Mouse (Mus musculus): ENCODE results near the gene Inafm2.

Gene Inafm2

DNA sequence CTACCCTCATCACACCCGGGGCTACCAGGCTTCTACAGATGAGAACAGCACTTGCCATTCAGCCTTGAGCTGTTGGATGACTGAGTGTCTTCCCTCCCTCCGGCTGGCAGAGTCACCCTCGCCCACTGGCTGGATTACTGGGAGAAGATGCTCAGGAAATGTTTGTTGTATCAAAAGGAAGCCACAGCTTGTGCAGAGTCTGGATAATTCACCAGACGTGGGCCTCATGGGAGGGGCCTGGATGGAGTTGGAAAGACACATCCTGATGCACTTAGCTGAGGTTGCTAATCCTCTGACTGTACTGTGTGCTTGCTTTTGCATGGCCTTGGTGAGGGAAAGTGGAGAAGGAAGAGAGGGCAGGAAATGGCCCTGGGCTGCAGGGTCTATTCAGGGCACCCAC is 10.5 kb downstream of the Inafm2 start:
- in situ Hi-C loops (cut with MboI, MseI) = loop anchor here (5.0 kb wide), 1 partner anchor 119 kb away; no protein-coding TSS in a partner anchor

DNA sequence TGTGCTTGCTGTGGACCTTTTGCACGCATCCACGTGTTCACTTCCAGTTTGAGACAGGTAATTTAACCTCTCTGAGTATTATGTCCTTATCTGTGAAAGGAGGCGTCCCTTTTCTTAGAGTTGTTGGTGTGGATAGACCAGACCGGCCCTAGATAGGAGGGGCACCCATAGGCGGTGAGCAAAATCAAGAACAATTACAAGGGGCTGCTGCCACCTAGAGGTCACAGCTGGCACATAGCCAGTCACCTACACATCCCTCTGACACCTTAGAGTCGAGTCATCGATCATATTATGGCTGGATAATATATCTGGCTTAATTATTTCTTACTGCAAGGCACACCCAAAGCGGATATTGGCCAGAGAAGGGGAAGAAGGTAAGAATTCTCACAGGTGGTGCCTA is 14.3 kb downstream of the Inafm2 start:
- in situ Hi-C loops (cut with MboI, MseI) = loop anchor here (5.0 kb wide), 1 partner anchor 123 kb away; no protein-coding TSS in a partner anchor

DNA sequence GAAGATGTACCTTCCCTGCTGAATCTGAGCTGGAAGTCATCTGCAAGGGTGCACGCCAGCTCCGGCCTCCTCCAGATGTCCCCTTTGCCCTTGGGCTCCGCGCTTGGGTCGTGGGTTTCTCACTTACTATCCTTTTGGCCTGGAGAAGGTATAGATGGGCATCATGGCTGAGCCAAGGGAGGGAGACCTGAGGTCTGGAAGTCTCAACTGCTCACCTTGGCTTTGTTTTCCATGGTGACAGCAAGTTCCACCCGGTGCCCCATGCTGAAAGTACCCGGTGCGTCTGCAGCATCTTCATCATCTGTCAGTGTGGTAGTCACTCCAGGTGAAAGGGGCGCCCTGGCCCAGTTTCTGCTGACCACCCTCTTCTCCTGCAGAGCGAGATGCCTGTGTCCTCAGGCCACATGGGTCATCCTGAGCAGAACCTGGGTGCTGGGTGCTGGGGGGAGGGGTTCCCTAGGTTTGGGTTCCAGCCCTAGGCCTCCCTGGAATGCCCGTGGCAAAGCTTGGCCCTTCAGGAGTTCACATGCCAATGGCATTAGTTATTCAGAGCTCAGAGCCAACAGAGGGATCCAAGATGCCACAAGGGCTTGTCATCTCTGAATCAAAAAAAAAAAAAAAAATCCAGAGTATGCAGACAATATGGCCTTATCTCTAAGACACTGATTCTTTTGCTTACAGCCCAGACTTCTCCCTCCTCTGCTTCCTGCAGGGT is 14.9 kb downstream of the Inafm2 start:
- in situ Hi-C loops (cut with MboI, MseI) = no loop called here

DNA sequence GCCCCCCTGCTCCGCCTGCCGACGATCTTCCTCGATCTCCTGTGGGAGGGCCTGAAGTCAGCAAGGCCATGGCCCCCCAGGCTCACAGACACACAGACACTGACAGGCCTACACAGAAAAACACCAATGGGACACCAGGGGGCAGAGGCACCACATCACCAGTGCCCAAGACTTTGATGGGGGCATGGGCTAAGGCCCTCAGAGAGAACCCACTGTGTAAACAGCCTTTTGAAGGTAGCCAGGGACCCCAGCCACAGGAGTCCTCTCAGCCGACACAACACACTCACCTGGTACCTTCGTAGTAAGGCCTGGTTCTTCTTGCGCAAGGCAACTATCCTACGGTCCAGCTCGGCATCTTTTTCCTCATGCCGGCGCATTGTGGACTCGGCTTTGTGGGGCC is 15.8 kb downstream of the Inafm2 start:
- in situ Hi-C loops (cut with MboI, MseI) = no loop called here

DNA sequence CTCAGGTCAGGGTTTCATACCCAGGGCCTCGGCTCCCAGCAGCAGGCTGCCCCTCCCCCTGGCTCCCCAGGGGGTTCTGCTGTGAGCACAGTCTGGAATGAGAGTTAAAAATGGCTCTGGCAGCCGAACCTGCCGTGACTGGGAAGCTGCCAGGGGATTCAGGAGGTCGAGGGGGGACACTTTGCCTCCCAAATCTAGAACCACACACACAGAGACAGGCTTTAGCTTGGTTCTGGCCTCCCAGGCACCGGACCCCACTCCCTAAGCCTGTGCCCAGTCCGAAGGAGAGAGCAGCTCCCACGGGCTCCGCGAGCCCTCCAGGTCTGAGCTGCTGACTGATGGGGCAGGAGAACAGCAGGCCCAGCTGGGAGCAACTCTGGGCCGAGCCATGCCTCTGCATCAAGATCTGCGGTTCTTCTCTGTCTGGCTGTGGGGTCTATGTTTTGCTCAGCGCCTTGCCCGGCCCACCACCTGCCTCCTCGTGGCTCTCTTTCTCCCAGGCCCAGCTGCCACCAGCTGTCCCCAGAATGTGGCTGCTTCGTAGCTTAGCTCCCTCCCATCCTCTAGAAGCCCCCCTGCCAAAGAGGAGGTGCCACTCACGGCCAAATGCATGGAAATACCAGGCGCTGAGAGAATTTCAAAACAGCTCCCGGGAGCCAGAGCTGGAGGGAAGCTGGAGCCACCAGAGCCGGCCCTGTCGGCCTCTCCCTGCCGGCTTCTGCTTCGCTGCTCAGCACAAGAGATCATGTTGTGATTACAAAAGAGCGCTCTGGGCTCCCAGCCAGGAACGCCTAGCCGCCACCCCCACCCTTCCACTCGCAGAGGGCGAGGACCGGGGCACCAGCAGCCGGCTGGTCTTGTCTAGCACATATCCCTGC is 16.6 kb downstream of the Inafm2 start, which contains the start of gene Ccdc9b:
Gene Ccdc9b, minus strand, starts transcription at position 756 of the 878 bp plus-strand sequence.
- in situ Hi-C loops (cut with MboI, MseI) = no loop called here

DNA sequence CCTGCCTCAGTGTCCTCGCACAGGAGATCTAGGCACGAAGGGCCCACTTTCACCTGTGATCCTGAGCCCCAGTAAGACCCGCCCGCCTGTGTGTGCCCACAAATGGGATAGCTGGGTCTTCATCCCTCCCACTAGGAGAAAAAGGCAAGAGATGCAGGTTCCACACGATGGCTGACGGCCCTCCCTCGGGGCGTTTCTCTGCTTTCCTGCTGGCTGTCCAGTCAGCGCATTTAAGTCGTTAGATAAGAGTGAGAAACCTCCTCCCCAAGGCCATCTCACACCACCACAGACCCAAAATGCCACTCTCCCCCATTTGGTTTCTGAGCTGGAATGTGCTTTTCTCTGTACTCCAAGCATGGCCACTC is 17.2 kb downstream of the Inafm2 start:
- in situ Hi-C loops (cut with MboI, MseI) = no loop called here

DNA sequence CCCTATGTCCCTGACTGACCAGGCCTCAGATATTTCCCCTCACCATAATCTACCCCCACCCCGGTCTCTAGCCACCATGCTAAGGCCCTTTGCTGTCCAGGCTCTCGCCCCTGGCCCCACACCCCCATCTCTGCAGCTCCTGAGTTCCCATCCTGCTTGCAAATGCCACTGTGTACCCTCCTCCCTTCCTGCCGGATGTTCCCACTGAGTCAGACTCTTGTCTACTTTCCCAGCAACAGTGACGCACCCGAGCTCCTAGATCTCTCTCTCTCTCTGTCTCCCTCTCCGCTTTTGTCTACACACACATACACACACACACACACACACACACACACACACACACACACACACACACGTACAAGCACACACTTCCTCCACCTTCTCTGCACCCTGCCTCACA is 17.9 kb downstream of the Inafm2 start:
- in situ Hi-C loops (cut with MboI, MseI) = no loop called here

DNA sequence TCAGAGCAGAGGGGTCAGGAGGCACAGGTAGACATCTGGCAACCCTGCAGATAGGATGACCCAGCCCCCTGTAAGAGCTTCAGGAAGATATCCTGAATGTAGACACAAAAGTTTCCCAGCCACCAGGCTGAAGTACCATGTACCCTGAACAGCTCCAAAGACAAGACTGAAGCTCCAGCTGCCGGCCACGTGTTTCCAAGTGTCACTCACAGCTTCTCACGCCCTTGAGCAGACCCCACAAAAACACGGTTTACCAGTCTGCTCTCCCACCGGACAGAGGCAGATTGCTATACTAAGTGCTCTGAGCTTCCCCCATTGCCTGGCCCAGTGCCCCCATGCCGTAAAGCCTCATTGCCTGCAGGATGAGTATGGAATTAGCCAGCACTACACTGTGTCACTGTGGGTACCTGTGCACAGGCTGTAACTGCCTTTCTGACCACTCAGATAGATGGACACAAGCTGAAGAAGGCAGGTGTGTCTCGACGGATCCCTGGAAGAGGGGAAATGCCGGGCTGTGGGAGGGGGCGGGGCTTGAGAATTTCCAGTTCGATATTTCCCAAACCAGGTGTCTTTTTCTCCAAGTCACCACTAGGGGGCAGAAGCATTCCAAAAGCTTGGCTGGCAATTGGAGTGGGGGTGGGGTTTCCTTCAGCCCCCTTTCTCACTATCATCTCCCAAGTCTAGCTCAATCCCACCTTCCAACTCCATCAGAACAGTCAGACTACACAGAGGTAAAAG is 18.7 kb downstream of the Inafm2 start:
- in situ Hi-C loops (cut with MboI, MseI) = no loop called here

DNA sequence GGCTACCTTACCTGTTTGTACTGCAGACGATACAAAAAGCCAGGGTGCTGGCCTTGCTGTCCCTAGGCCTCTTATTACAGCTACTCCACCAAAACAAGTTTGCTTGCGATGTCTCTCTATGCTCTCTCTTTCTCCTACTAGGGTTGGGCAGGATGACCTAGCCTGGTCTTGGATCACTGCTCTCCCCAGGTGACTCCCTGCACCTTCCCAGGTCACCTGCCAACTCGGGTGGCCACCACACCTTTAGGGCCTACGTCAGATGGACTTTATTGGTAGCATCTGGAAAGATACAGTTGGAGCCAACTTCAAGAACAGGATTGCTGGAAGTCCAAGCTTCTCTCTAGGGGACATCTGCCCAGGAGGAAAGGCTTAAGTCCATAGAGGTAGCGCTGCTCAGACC is 19.3 kb downstream of the Inafm2 start:
- in situ Hi-C loops (cut with MboI, MseI) = loop anchor here (5.0 kb wide), 1 partner anchor 112 kb away; no protein-coding TSS in a partner anchor

DNA sequence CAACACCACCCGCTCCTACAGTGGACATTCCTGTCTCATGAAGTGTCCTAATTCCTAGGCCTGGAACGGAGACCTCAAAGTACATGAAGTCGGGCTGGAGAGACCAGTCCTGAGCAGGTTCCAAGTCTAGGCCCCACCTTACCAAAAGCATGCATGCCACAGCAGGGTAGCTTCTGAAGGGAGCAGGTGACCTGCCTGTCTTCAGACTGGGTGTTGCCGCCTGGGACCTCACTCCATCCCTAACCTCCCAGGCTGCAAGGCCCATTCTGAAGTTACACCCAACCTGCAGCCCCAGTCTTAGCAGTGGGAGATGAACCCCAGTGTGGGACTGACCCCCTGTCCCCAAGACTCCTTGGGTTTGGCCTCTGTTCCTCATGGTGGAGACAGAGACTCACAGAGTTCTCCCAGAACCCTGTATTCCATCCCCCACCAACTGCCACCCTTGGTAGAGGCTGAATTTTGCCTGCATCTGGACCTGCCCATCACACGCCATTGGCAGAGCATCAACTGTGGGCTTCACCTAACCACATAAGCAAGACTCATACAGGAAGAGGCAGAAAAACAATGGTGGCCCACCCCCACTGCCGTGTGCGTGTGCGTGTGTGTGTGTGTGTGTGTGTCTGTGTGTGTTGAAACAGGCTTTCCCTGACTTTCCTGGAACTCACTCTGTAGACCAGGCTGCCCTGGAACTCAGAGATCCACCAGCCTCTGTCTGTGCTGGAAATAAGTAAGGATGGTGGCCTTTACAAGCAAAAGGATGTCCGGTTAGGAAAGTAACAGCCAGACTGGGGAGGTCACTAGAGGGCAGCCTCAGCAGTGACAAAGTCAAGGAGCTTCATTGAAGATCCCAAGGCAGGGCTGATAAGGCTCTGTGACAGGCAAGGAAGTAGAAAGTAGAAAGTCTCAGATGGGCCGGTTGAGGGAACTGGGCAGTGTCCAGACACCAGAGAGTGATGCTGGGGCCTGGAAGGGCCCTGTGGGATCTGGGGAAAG is 20.8 kb downstream of the Inafm2 start:
- in situ Hi-C loops (cut with MboI, MseI) = loop anchor here (5.0 kb wide), 1 partner anchor 111 kb away; no protein-coding TSS in a partner anchor

DNA sequence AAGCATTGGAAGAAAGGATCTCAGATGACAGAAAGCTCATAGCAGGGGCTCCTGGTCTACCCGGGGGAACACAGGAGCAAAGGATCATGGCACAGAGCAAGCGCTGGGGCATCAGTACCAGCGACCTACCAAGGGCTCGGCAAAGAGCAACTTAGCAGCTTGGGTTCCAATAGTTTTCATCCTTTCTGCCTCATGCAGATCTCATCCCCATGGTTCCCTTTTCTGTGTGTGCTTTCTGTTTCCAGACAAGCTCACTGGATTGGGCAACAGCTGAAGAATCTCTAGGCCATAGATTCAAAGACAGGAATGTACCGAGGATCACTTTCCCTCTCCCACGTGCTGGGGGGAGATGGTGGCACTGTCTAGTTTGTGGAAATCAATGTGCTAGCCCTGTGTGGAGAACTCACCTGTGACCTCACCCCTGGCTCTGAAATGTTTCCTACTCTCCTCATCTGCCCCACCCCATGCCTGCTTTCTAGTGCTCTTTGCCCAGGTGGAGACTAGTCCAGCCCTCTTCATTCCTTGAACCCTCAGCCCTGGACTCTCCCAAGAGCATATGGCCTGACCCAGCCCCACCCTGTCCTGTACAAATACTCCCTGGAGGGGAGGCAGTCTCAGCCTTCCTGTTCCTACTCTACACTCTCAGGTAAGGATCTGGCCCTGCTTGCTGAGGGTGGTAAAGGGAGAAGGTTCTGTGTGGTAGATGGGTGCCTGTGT is 26.8 kb downstream of the Inafm2 start, which contains the start of gene Phgr1:
Gene Phgr1, plus strand, starts transcription at position 612 of the 717 bp plus-strand sequence.
- in situ Hi-C loops (cut with MboI, MseI) = no loop called here

DNA sequence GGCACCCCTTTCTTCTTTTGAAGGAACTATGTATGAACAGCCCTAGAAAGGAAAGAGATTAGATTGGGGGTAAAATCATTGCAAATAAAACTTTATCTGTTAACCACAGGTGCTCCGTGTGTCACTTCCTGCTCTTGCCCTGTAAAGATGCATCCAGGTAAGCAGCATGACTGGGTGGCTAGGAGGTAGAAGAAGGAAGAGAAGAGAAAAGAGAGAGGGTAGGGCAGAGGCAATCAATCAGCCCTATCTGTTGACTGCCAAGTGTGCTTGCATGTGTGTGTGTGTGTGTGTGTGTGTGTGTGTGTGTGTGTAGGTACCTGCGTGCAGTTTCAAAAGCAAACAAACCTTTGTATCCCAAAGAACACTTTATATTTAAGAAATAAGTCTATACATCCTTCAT is 29.0 kb downstream of the Inafm2 start:
- in situ Hi-C loops (cut with MboI, MseI) = no loop called here

DNA sequence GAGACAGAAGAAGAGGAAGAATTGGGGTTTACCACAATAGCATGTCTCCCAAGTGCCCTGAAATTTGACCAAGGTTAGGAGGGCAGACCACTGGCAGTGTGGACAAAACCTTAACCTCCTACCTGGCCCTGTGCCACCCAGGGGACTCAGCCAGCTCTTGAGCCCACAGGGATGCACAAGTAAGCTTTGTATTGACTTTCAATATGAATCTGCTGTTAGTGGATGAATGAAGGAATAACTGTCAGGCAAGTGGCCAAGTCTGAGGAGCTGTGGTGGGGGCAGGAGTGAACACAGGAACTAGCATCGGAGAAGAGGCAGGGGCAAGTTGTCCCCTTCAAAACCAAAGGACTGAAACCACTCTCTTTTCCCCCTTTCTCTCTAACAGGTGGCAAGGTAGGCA is 29.8 kb downstream of the Inafm2 start:
- in situ Hi-C loops (cut with MboI, MseI) = no loop called here

DNA sequence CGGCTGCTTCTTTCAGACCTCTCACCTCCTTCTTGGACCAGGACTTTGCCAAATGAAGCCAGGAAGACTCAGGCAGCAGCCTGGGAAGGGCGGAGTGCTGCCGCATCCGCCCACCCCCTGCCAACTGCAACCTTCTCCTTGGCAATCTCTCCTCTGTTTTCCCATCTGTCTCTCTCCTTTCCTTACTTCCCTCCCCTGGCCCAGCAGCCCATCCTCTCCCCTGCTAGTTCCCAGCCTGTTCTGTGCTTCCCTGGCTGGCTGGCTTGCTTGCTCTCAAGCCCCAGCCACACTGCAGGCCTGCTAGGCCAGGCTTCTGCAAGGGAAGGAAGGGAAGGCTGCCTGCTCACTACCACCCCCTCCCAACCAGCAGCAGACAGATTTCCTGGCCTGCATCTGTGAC is 30.3 kb downstream of the Inafm2 start:
- in situ Hi-C loops (cut with MboI, MseI) = no loop called here

DNA sequence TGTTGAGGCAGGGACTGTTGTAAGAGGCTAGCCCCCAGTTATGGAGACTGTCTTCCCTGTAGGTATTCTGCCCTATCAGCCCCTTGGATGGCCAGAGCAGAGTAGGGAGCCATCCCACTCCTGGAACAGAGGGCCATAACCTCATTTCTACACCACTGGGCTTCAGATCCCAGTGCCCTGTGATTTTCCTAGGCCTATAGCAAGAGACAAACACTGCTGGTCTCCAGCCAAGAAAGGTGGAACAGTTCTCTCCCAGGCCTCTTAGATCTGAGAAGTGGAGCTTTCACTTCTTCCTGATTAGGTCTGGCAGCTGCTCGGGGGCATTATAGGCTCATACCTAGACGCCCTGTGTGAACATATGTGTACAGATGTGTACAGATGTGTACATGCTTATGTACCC is 30.7 kb downstream of the Inafm2 start:
- in situ Hi-C loops (cut with MboI, MseI) = no loop called here

DNA sequence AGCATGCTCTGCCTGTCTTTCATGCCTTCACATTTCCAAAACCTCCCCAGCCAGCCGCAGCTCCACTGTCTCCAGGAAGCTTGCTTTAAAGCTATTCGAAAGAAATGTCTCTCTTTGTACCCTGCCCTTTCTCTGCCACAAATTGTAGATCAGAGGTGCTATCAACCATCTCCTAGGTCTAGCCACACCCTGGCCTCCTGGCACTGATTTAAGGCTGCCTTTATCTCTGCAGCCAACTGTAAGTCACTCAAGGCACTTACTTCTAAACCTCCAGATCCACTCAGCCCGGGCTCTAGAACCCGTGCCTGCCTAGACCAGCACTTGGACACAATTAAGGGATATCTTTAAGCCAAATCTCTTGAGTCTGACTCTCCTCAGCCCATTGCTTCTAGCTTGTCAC is 32.9 kb downstream of the Inafm2 start:
- in situ Hi-C loops (cut with MboI, MseI) = no loop called here

DNA sequence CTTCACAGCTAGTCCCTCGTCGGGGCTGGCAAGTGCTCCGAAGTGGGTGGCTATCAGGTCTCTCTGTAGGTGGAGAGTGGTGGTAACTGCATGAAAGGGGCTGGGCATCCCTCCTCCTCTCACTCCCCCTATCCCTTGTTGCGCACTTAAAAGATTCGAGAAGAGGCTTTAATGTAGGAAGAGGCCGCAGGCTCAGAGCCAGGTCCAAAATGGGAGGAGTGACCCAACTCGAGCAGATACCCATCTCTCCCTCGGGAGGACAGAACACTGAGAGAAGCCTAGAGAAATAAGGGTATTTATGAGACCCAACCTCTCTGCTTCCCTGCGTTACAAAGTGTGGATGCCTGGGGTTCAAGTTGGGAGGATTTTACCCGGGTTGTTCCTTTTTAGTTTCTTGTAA is 33.5 kb downstream of the Inafm2 start:
- in situ Hi-C loops (cut with MboI, MseI) = no loop called here

DNA sequence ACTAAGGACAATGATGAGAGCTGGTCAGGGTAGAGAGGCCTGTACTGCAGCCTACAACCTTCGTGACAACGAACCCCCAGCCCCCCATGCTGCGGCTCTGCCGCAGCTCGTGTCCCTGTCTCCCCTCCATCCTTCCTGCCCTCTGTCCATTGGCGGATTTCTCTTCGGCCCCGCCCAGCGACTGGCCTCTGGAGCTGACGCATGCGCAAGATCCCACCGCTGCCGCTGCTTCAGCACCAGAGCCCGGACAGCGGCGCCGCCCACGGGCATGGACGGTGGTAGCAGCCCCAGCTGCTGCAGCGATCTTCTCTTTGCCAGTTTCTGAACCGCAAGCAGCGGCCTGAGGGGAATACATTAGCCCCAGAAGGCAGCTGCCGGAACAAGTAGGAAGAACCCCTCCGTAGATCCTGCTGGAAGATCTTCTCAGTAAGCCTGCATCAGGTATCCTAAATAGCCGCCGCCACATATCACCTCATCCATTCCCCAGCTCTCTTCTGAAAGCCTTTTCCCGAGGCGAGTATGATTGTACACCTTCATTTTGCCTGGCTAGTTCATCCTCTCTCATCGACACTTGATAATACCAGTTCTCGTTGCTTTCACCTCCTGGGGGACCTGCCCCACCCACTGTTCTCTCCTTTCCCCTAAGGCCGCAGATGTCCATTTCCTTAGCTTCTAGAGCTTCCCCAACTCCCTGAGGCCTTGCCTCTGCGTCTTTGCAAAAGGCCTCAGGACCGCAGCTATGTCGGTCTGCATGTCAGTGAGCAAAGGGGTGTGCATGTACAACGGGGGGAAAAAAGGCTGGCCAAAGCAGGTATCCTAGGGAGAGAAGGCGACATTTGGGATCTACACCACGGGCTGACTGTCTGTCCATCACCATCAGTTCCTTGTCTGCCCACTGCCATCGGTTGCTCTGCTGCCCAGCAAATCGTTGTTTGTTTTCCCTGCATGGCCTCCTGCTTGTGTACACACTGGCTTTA is 34.2 kb downstream of the Inafm2 start, which contains the start of gene Disp2:
Gene Disp2, plus strand, starts transcription at position 216 of the 977 bp plus-strand sequence.
- in situ Hi-C loops (cut with MboI, MseI) = no loop called here

DNA sequence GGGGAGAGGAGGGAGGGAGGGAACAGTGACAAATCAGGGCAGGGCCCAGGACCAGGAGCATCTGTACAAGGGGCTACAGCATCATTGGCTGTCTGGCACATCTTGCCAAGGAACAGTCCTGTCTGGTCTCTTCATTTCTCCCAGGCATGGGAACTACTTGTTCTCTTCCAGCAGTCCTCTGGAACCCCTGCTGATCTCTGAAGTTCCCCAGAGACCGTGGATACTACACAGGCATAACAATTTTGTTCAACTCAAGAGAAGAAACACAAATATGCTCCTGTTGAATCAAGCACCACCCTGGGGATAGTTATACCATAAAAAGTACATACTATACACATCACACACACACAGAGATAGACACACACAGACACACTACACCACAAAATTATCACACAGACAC is 35.6 kb downstream of the Inafm2 start:
- in situ Hi-C loops (cut with MboI, MseI) = no loop called here

All from T-helper 1 cell (primary cell).